Mouse (Mus musculus): ENCODE results near the gene Odf3b. TPM values are rescaled to one million over a fixed set of nuclear protein-coding genes. Genes with fewer than 3 reads are reported as not detected.

Odf3b gene
- total RNA-seq (2021) = under 1 TPM in 1 of 2 experiments, not detected in 1; 0.64 TPM
- long read RNA-seq, experiment 1 = 0 reads
- long read RNA-seq, experiment 2 = 0 reads

GRCm38 (mm10) chr15:89378831-89379401 lies at the start of gene Odf3b:
Gene Odf3b (minus strand): TSS chr15:89379282.
- no peak for DNase-seq (ENCODE audit: low spot score)

- no peak for DNase-seq (ENCODE audit: low spot score)
Observed at GRCm38 (mm10) chr15:89428136-89428790, 49.2 kb upstream of the Odf3b start.

GRCm38 (mm10) chr15:89426716-89427115 lies 47.6 kb upstream of the Odf3b start:
- DNase-seq (ENCODE audit: low spot score) = peak; percentile 40

- peak; percentile 86 for DNase-seq (ENCODE audit: low spot score)
Observed at GRCm38 (mm10) chr15:89425711-89426121, 46.6 kb upstream of the Odf3b start, which contains the start of gene Cpt1b. Gene Cpt1b (minus strand): TSS chr15:89425863.

GRCm38 (mm10) chr15:89424621-89425020 lies 45.5 kb upstream of the Odf3b start:
- no peak for DNase-seq (ENCODE audit: low spot score)

- no peak for DNase-seq (ENCODE audit: low spot score)
Observed at GRCm38 (mm10) chr15:89421938-89422337, 42.9 kb upstream of the Odf3b start.

GRCm38 (mm10) chr15:89415282-89415681 lies 36.2 kb upstream of the Odf3b start:
- peak; percentile 49 for DNase-seq (ENCODE audit: low spot score)

- DNase-seq (ENCODE audit: low spot score) = no peak
Observed at GRCm38 (mm10) chr15:89410118-89410517, 31.0 kb upstream of the Odf3b start, which contains the start of gene Syce3. Gene Syce3 (minus strand): TSS chr15:89410503.

GRCm38 (mm10) chr15:89406691-89407090 lies 27.6 kb upstream of the Odf3b start:
- no peak for DNase-seq (ENCODE audit: low spot score)

- no peak for DNase-seq (ENCODE audit: low spot score)
Observed at GRCm38 (mm10) chr15:89404831-89405623, 25.9 kb upstream of the Odf3b start.

GRCm38 (mm10) chr15:89402471-89402870 lies 23.4 kb upstream of the Odf3b start:
- no peak for DNase-seq (ENCODE audit: low spot score)

GRCm38 (mm10) chr15:89399716-89400115 lies 20.6 kb upstream of the Odf3b start:
- no peak for DNase-seq (ENCODE audit: low spot score)

GRCm38 (mm10) chr15:89398146-89398545 lies 19.1 kb upstream of the Odf3b start:
- DNase-seq (ENCODE audit: low spot score) = no peak

- DNase-seq (ENCODE audit: low spot score) = no peak
Observed at GRCm38 (mm10) chr15:89396883-89397282, 17.8 kb upstream of the Odf3b start.

GRCm38 (mm10) chr15:89390081-89390480 lies 11.0 kb upstream of the Odf3b start:
- no peak for DNase-seq (ENCODE audit: low spot score)

- DNase-seq (ENCODE audit: low spot score) = no peak
Observed at GRCm38 (mm10) chr15:89387127-89387526, 8.0 kb upstream of the Odf3b start.

GRCm38 (mm10) chr15:89384617-89385016 lies 5.5 kb upstream of the Odf3b start, which contains the start of gene Klhdc7b:
Gene Klhdc7b (plus strand): TSS chr15:89384917.
- DNase-seq (ENCODE audit: low spot score) = no peak

- DNase-seq (ENCODE audit: low spot score) = no peak
Observed at GRCm38 (mm10) chr15:89379429-89379828, 347 bp upstream of the Odf3b start.

- DNase-seq (ENCODE audit: low spot score) = no peak
Observed at GRCm38 (mm10) chr15:89377938-89378828, 899 bp downstream of the Odf3b start.

- no peak for DNase-seq (ENCODE audit: low spot score)
Observed at GRCm38 (mm10) chr15:89377362-89377761, 1.7 kb downstream of the Odf3b start.

- no peak for DNase-seq (ENCODE audit: low spot score)
Observed at GRCm38 (mm10) chr15:89376957-89377356, 2.1 kb downstream of the Odf3b start, which contains the start of gene Tymp. Gene Tymp (minus strand): TSS chr15:89377039.
